Mouse (Mus musculus) gastrocnemius, postnatal 14 days (tissue): ENCODE results near the gene Wdr74. TPM values are rescaled to one million over a fixed set of nuclear protein-coding genes. Genes with fewer than 3 reads are reported as not detected.

Source experiments
- DNase-seq: peaks from one replicate; pipeline ENCODE4 v3.0.0; 2021; ENCODE audit warnings: mixed read lengths
- intact Hi-C: fragments of 180-260 bp; cut with DNase I; formaldehyde crosslinking; loops from one replicate; pipeline ENCODE4 v1.15.1; 2025; ENCODE audit warnings: low total_unique reads
- microRNA-seq, 2 experiments: library from miRNA; unstranded; fragments of <30 nt; microRNA quantifications; one replicate each; pipeline ENCODE4 v1.2.0; 2021
- total RNA-seq, 2 experiments: library from RNA; stranded (reverse); gene quantifications; 2 replicates each; pipeline ENCODE4 v1.2.3; 2021

Gene Wdr74
- total RNA-seq, 2 experiments from 2014 or later, result 21.7 to 23.4 TPM

- DNase-seq, result peak; percentile 89
- intact Hi-C loops, result no loop called here
These were observed 50.6 kb downstream of the Wdr74 start, which contains the start of gene Taf6l for GRCm38 (mm10) chr19:8786008-8786781. Taf6l (minus strand) TSS chr19:8786417.

GRCm38 (mm10) chr19:8788521-8788920 lies 52.9 kb downstream of the Wdr74 start:
- intact Hi-C loops, result no loop called here
- no peak for DNase-seq

GRCm38 (mm10) chr19:8789171-8789570 lies 53.5 kb downstream of the Wdr74 start:
- intact Hi-C loops, result no loop called here
- no peak for DNase-seq

DNA sequence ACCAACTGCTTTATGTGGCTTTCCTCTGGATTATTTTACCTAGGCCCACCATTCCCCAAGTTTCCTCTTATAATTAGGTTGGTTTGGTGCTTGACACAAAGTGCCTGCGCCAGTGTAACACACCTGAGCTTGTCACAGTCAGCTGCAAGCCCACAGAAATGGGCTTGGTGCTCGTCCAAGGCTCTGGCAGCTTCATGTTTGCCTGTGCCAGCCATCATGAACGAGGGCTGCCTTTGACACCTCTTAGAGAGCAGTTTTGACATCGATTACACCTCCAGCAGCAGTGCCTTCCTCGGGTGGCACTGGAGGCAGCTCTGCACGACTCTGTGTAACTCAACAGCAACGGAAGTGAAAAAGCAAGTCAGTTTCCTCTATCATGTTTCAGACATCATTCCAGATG lies 54.5 kb downstream of the Wdr74 start:
- DNase-seq, result no peak

More for the DNA sequence above, 54.5 kb downstream of the Wdr74 start:
- intact Hi-C loops, result no loop called here

Small RNA genes lying within 50 kb of the gene (microRNA-seq; reads per million reads assigned to microRNA genes)
- gene Mir6992, result 0 reads per million in 2 experiments

Other genes starting within 250 kb of the Wdr74 start
- not detected for gene Slc22a8, start 144.6 kb upstream of the Wdr74 start, total RNA-seq
- gene Slc22a6, start 117.8 kb upstream of the Wdr74 start, total RNA-seq, result not detected
- gene Chrm1, start 72.0 kb upstream of the Wdr74 start, total RNA-seq, result under 1 TPM in 1 of 2 experiments, not detected in 1; 0.02 TPM
- 10 to 100 TPM; 24.6 to 26.8 TPM for gene Slc3a2, start 12.5 kb upstream of the Wdr74 start, total RNA-seq
- gene 1700092M07Rik, start 4.9 kb downstream of the Wdr74 start, total RNA-seq, result not detected
- 10 to 100 TPM; 24.1 to 28.0 TPM for gene Stx5a, start 5.6 kb downstream of the Wdr74 start, total RNA-seq
- gene Nxf1, start 21.2 kb downstream of the Wdr74 start, total RNA-seq, result 10 to 100 TPM; 32.5 to 33.2 TPM
- gene Tmem223, start 35.2 kb downstream of the Wdr74 start, total RNA-seq, result 10 to 100 TPM; 78.5 to 81.9 TPM
- gene Tmem179b, start 38.6 kb downstream of the Wdr74 start, total RNA-seq, result 10 to 100 TPM in 1 of 2 experiments, 1 to 10 TPM in 1; 9.7 to 11.1 TPM
- 1 to 10 TPM; 9.0 to 9.4 TPM for gene Taf6l, start 50.6 kb downstream of the Wdr74 start, total RNA-seq
- 10 to 100 TPM; 34.1 to 35.5 TPM for gene Polr2g, start 62.8 kb downstream of the Wdr74 start, total RNA-seq
- gene Zbtb3, start 66.7 kb downstream of the Wdr74 start, total RNA-seq, result 1 to 10 TPM in 1 of 2 experiments, under 1 TPM in 1; 0.62 to 1.5 TPM
- 10 to 100 TPM in 1 of 2 experiments, 1 to 10 TPM in 1; 9.6 to 10.7 TPM for gene Ttc9c, start 83.5 kb downstream of the Wdr74 start, total RNA-seq
- gene Hnrnpul2, start 84.2 kb downstream of the Wdr74 start, total RNA-seq, result 10 to 100 TPM; 35.4 to 37.3 TPM
- not detected for gene AC129217.1, start 93.9 kb downstream of the Wdr74 start, total RNA-seq
- 10 to 100 TPM; 14.4 to 15.6 TPM for gene Bscl2, start 101.6 kb downstream of the Wdr74 start, total RNA-seq
- not detected for gene Gng3, start 103.4 kb downstream of the Wdr74 start, total RNA-seq
- gene Lrrn4cl, start 114.9 kb downstream of the Wdr74 start, total RNA-seq, result 10 to 100 TPM in 1 of 2 experiments, 1 to 10 TPM in 1; 7.8 to 11.0 TPM
- 100 to 1,000 TPM; 182 to 211 TPM for gene Ubxn1, start 135.7 kb downstream of the Wdr74 start, total RNA-seq
- 10 to 100 TPM; 55.1 to 64.7 TPM for gene Uqcc3, start 145.1 kb downstream of the Wdr74 start, total RNA-seq
- 1 to 10 TPM; 4.4 to 6.7 TPM for gene Lbhd1, start 147.9 kb downstream of the Wdr74 start, total RNA-seq
- not detected for gene Gm49403, start 148.1 kb downstream of the Wdr74 start, total RNA-seq
- 10 to 100 TPM; 20.3 to 26.3 TPM for gene 1810009A15Rik, start 153.0 kb downstream of the Wdr74 start, total RNA-seq
- gene Gm49416, start 153.1 kb downstream of the Wdr74 start, total RNA-seq, result 1 to 10 TPM in 1 of 2 experiments, not detected in 1; 3.3 TPM
- 10 to 100 TPM in 1 of 2 experiments, 1 to 10 TPM in 1; 9.5 to 10.3 TPM for gene Ints5, start 157.2 kb downstream of the Wdr74 start, total RNA-seq
- 10 to 100 TPM; 30.7 to 34.3 TPM for gene Ganab, start 162.2 kb downstream of the Wdr74 start, total RNA-seq
- gene B3gat3, start 184.5 kb downstream of the Wdr74 start, total RNA-seq, result 10 to 100 TPM; 21.4 to 24.2 TPM
- gene Rom1, start 193.5 kb downstream of the Wdr74 start, total RNA-seq, result 1 to 10 TPM; 4.9 to 6.0 TPM
- 1 to 10 TPM; 8.6 to 8.9 TPM for gene Eml3, start 193.7 kb downstream of the Wdr74 start, total RNA-seq
- 10 to 100 TPM; 27.4 to 27.9 TPM for gene Mta2, start 206.0 kb downstream of the Wdr74 start, total RNA-seq
- gene Tut1, start 218.0 kb downstream of the Wdr74 start, total RNA-seq, result 1 to 10 TPM; 8.2 to 8.4 TPM
- 100 to 1,000 TPM; 500 to 587 TPM for gene Eef1g, start 231.2 kb downstream of the Wdr74 start, total RNA-seq